Mouse (Mus musculus) megakaryocyte progenitor cell, adult 5-6 weeks (primary cell): ENCODE measurements around the gene E030025P04Rik. TPM values are rescaled to one million over a fixed set of nuclear protein-coding genes. Genes with fewer than 3 reads are reported as not detected.

Source experiments
- ATAC-seq: replicated peaks from 2 replicates; pipeline ENCODE4 v1.8.0; 2016; ENCODE audit warnings: mild to moderate bottlenecking, moderate TSS enrichment, inconsistent platforms; ENCODE audit not compliant: poor library complexity
- total RNA-seq, 2 experiments: library from RNA; stranded (forward) in 1 of 2; stranded (reverse) in 1 of 2; fragments of 157-497, 149-512 nt in 1 of 2; fragments of 200-1000 nt in 1 of 2; gene quantifications; 2 replicates each; pipeline versions ENCODE4 v1.2.3 to v1.2.4; 2015 to 2017

E030025P04Rik gene
- total RNA-seq, 2 experiments from 2014 or later = not detected

DNA sequence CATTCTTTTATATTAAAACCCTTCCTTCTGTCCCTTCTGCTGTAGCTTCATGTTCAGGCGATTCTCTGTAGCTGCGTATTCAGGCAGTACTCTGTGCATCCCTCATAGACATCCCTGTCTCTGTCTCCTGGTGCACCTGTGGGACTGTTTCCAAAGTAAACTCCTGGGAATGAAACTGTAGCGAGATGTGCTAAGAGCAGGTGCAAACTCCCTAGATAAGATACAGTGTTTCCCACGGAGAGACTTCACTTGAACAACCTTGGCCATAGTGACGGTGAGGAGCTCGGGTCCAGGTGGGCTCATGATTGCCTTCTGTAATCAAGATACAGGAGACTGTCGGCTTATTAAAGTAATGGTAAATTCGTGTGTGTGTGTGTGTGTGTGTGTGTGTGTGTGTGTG lies 41.5 kb downstream of the E030025P04Rik start:
- no peak for ATAC-seq

GRCm38 (mm10) chr11:109100266-109100665 lies 43.9 kb downstream of the E030025P04Rik start:
- ATAC-seq = no peak

DNA sequence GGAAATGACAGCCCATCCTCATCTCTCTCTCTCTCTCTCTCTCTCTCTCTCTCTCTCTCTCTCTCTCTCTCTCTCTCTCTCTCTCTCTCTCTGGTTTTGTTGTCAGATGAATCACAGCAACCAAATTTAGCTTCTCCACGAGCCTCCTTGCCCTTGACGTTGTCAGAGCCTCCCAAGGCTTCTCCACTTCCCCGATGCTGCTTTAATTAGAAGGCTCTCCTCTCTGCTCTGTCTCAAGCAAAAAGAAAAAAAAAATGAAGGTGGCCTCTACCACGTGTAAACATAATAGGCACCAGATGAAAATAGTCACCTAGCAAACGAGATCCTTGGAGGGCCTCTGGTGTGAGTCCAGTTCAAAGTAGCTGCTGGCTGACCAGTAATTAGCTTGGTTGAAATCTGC lies 52.3 kb downstream of the E030025P04Rik start:
- ATAC-seq = no peak

Other genes with a start within 250 kb of the E030025P04Rik start
- 0.49 and 0.71 TPM in 2 replicates for gene Axin2, start 224.0 kb downstream of the E030025P04Rik start, total RNA-seq (2015)
- gene Axin2, start 224.0 kb downstream of the E030025P04Rik start, total RNA-seq (2017) = 0.50 and 1.8 TPM in 2 replicates
- 0.77 TPM in 1 of 2 replicates, not detected in the other for gene Rgs9, start 153.8 kb upstream of the E030025P04Rik start, total RNA-seq (2015)
- gene Rgs9, start 153.8 kb upstream of the E030025P04Rik start, total RNA-seq (2017) = 0.07 TPM in 1 of 2 replicates, not detected in the other
- 50.4 and 59.9 TPM in 2 replicates for gene Gna13, start 218.5 kb upstream of the E030025P04Rik start, total RNA-seq (2015)
- 36.3 and 42.8 TPM in 2 replicates for gene Gna13, start 218.5 kb upstream of the E030025P04Rik start, total RNA-seq (2017)